Mouse (Mus musculus) thymus, postnatal 4 days (tissue): ENCODE measurements at regions not wholly inside any gene's neighbourhood (a gene's known extent, or its start where the extent isn't known, plus 50 kb on each side); places are given as distances from the start of the nearest gene placed in this dataset.

Experiments used
- DNase-seq: peaks from one replicate; pipeline ENCODE4 v3.0.0; 2021

GRCm38 (mm10) chr2:171326909-171327308, 595.3 kb downstream of the Dok5 start:
- DNase-seq: no peak

- DNase-seq: no peak
Measured at GRCm38 (mm10) chr2:171308486-171308885, 576.9 kb downstream of the Dok5 start.

- no peak for DNase-seq
Measured at GRCm38 (mm10) chr2:171306000-171306399, 574.4 kb downstream of the Dok5 start.

- no peak for DNase-seq
Measured at GRCm38 (mm10) chr2:171298519-171298918, 566.9 kb downstream of the Dok5 start.

- no peak for DNase-seq
Measured at GRCm38 (mm10) chr2:171295603-171296002, 564.0 kb downstream of the Dok5 start.

GRCm38 (mm10) chr2:171292579-171292978, 561.0 kb downstream of the Dok5 start:
- no peak for DNase-seq

GRCm38 (mm10) chr2:171285719-171286394, 554.2 kb downstream of the Dok5 start:
- no peak for DNase-seq

GRCm38 (mm10) chr2:171280132-171280531, 548.5 kb downstream of the Dok5 start:
- DNase-seq: no peak

GRCm38 (mm10) chr2:171279319-171279718, 547.7 kb downstream of the Dok5 start:
- DNase-seq: no peak

- no peak for DNase-seq
Measured at GRCm38 (mm10) chr2:171253194-171253593, 521.6 kb downstream of the Dok5 start.

- DNase-seq: no peak
Measured at GRCm38 (mm10) chr2:171245391-171245790, 513.8 kb downstream of the Dok5 start.

GRCm38 (mm10) chr2:171242356-171242755, 510.7 kb downstream of the Dok5 start:
- no peak for DNase-seq

GRCm38 (mm10) chr2:171237276-171237960, 505.8 kb downstream of the Dok5 start:
- DNase-seq: no peak

GRCm38 (mm10) chr2:171232812-171233211, 501.2 kb downstream of the Dok5 start:
- DNase-seq: peak; percentile 10

GRCm38 (mm10) chr2:171231288-171232050, 499.9 kb downstream of the Dok5 start:
- DNase-seq: no peak

GRCm38 (mm10) chr2:171230536-171230935, 498.9 kb downstream of the Dok5 start:
- DNase-seq: no peak

GRCm38 (mm10) chr2:171228229-171228628, 496.6 kb downstream of the Dok5 start:
- DNase-seq: no peak

- DNase-seq: no peak
Measured at GRCm38 (mm10) chr2:171213792-171214191, 482.2 kb downstream of the Dok5 start.

- DNase-seq: no peak
Measured at GRCm38 (mm10) chr2:171196472-171196871, 464.9 kb downstream of the Dok5 start.

GRCm38 (mm10) chr2:171192181-171192580, 460.6 kb downstream of the Dok5 start:
- DNase-seq: no peak
